Mouse (Mus musculus) bone marrow macrophage, adult 2 months (primary cell): ENCODE results near the gene Src. TPM values are rescaled to one million over a fixed set of nuclear protein-coding genes. Genes with fewer than 3 reads are reported as not detected.

ENCODE experiments used
- H3K27ac ChIP-seq: 2 replicates; pipeline ENCODE4 v1.5.1; 2012; ENCODE audit warnings: low read depth, low read length; ENCODE audit not compliant: insufficient read depth
- H3K4me1 ChIP-seq: 2 replicates; pipeline ENCODE4 v1.6.1; 2012; ENCODE audit warnings: low read length; ENCODE audit not compliant: control insufficient read depth, insufficient read depth
- H3K4me3 ChIP-seq: 2 replicates; pipeline ENCODE4 v1.5.1; 2012; ENCODE audit warnings: mild to moderate bottlenecking, low read length, moderate library complexity; ENCODE audit not compliant: insufficient read depth
- CTCF ChIP-seq: IDR thresholded peaks from 2 replicates; pipeline ENCODE4 v1.5.1; 2012; ENCODE audit warnings: low read depth, mild to moderate bottlenecking, low read length, moderate library complexity
- POLR2A ChIP-seq: IDR thresholded peaks from 2 replicates; pipeline ENCODE4 v1.6.1; 2012; ENCODE audit warnings: mild to moderate bottlenecking, low read depth, low read length, borderline replicate concordance
- polyA plus RNA-seq: library from polyadenylated mRNA; stranded (reverse); fragments of >200 nt; gene quantifications from 2 replicates; pipeline ENCODE4 v1.2.4, GENCODE M21; 2012; ENCODE audit not compliant: missing spikeins, insufficient read depth, insufficient read length

Gene Src
- polyA plus RNA-seq, 1 experiment, result 3.4 TPM

DNA sequence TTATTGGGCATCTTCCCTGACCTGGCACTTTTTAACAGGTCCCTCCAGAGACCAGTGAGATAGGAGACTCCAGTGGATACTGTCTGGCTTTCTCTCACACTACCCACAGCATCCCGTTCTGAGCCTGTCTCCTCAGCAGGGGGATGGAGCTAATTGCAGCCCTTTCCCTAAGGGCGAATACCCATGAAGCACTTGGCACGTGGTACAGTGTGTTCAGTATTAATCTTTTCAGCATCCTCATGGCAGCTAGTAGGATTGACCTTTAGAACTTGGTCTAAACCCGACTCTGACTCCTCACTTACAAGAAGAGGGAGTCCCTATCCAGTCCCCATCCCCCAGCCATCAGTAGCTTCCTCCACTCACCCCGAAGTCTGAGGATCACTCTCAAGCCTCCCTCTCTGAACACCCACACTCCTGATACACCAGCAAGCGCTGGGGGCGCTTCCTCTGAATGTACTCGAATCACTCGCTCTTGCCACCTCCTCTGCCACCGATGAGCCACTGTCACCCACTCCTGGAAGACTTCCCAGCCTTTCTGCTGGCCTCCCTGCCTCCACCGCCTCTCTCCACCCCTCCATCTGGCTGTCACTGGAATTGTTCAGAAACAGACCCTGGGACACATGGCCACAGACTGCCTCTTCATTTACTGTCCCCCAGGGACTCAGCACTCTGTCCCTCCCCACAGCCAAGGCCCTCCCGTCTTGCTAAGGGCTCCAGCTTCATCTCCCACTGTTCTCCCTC is 8.3 kb upstream of the Src start:
- Histone ChIP-seq H3K4me1 (peaks cover 15% of the 10 kb centered on the region), H3K27ac (no peak overlapping the region), H3K4me3 (no peak overlapping the region)
- TF ChIP-seq CTCF, result no peak
- TF ChIP-seq POLR2A, result no peak

DNA sequence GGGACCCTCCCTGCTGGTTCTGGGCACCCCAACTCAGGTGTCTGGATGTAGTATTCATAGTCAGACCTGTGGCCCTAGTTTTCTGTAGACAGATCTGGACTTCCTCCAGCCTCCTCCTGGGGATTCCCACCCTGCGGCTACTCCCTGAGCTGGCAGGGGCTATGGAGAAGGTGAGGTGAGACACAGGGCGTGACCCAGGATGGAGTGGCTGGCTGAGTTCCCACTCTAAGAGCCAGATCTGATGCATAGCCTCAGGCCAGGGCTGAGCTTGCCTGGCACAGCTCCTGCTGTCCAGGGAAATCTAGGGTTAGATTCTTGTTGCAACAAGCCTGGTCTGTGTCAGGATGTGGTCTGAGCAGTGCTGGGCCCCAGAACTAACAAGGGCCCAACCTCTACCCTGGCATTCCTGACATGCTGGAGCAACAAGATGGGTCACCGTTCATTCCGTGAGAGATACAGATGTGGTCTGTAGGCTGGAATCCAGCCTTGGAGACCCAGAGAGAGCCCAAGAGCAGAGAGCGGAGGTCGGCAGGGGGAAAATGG is 7.0 kb upstream of the Src start:
- no peak overlapping the region for H3K27ac ChIP-seq
- H3K4me1 ChIP-seq, result peaks cover 8% of the 10 kb centered on the region; the same call in 1 of the 2 replicates
- no peak for TF ChIP-seq CTCF
- TF ChIP-seq POLR2A, result no peak
- no peak overlapping the region for H3K4me3 ChIP-seq

DNA sequence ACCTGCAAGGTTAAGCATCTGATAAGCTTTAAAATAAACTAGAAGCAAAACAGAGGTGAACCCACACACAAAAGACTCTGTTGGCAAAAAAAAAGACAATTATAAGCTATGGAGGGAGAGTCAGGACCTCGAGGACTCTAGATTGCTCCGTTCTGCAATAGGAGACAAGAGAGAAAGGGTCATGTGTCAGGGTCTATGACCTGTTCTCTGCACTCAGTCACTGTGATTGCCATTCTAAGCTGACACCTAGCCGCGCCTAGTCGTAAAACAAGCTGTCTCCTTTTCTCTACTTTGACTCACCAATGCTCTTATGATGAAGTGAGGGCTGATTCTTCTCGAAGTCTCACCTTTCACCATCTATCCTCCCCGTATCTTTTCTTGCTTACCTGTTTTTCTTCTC is 5.7 kb upstream of the Src start:
- Histone ChIP-seq H3K4me1 (peaks cover 16% of the 10 kb centered on the region), H3K27ac (no peak overlapping the region), H3K4me3 (no peak overlapping the region)
- no peak for TF ChIP-seq CTCF
- no peak for TF ChIP-seq POLR2A

DNA sequence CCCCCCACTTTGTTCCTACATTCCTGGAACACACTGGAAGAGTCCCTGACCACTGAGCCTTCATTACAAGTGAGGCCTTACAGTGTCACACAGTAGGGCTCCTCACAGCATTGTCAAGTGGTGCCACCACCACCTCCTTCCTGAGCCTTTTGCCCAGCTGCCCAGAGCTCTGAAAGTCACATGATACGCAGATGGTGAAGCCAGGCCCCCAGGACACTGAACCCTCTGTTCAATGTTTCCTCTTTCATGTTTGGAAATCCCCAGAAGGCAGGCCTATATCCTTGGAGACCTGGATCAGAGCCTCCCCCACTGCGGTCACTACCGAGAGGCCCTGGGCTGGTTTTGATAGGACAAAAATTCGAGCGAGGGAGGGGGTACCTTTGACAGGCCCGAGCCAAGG is 1.0 kb upstream of the Src start:
- TF ChIP-seq POLR2A (no peak), CTCF (no peak)
- Histone ChIP-seq H3K4me1 (peaks cover 16% of the 10 kb centered on the region), H3K27ac (peak overlapping the region; percentile 7), H3K4me3 (no peak overlapping the region)

DNA sequence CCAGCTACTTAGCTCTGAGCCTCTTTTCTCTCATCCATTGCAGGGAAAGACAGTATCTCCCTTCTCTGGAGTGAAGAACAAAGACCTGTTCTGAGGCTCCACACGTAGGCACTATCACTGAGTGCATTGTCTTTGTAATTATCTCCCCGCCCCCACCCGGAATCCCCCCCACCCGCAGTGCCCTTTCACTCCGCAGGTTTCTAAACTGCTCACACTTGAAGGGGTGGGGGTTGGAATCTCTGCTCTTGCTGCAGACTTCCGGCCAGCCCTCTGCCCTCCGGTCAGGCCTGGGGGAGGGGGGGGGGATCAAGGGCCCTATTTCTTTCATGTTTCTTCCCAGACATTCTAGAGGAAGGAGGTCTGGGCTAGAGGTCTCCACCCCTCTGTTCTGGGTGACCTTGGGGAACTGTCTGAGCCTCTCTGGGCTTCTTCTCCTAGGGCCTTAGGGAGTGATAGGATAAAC is 396 bp downstream of the Src start:
- Histone ChIP-seq H3K4me1 (peaks cover 27% of the 10 kb centered on the region), H3K4me3 (no peak overlapping the region), H3K27ac (no peak overlapping the region)
- TF ChIP-seq POLR2A (no peak), CTCF (no peak)

DNA sequence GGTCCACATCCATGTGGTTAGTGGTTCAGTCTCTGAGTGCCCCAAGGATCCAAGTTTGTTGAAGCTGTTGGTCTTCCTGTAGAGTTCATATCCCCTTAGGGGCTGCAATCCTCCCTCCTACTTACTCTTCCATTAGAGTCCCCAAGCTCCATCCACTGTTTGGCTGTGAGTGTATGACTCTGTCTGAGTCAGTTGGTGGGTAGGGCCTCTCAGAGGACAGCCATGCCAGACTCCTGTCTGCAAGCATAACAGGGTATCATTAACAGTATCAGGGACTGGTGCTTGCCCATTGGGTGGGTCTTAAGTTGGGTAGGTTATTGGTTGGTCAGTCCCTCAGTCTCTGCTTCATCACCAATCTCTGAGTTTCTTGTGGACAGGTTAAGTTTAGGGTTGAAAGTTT is 1.3 kb downstream of the Src start:
- Histone ChIP-seq H3K27ac (no peak overlapping the region), H3K4me3 (no peak overlapping the region), H3K4me1 (peaks cover 27% of the 10 kb centered on the region)
- TF ChIP-seq POLR2A (no peak), CTCF (no peak)

DNA sequence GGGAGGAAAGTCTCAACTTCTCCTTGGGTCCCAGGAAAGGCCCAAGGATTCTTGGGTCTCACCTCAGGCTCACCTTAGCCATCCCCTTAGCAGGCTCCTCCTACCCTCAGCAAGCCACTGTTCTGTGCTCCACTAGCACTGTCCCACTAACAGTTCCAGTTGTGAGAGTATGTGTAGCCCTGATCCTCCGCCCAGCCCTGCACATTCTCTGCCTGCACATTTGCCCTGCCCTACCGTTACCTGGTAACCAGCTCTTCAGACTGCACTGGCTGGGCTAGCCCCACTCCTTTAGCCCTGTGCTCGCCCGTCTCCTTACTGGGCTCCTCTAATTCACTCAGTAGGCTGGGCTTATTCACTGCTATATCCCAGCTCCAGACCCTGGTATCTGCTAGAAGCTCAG is 2.2 kb downstream of the Src start:
- H3K4me3 ChIP-seq, result no peak overlapping the region
- H3K4me1 ChIP-seq, result peaks cover 27% of the 10 kb centered on the region
- H3K27ac ChIP-seq, result no peak overlapping the region
- no peak for TF ChIP-seq CTCF
- TF ChIP-seq POLR2A, result no peak

DNA sequence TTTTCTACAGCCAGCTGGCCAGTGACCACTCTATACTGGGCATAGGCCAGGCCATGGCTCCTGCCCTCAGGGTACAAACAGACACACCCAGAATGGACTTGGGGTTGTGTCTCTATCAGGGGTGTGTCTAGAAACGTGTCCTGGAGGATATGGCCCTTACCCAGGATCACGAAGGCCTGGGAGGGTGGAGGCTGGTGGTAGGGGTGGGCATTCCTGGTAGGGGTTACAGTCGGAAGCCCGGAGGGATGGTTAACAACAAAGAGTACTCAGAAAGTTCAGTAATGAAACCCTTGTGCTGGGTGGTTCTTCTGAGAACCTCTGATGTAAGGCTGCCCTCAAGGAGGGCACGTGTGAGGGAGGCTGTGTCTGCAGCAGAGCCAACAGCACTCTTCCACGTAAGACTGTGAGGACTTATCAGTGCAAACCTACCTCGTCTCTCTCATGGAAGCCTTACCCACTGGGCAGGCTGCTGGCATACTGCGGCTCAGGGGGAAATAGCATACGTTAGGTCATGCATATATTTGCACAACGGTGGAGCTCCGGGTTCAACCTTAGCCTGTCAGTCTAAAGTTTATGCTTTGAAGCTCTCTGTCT is 3.9 kb downstream of the Src start:
- H3K27ac ChIP-seq, result no peak overlapping the region
- no peak overlapping the region for H3K4me3 ChIP-seq
- TF ChIP-seq CTCF, result no peak
- no peak for TF ChIP-seq POLR2A
- H3K4me1 ChIP-seq, result peaks cover 27% of the 10 kb centered on the region

DNA sequence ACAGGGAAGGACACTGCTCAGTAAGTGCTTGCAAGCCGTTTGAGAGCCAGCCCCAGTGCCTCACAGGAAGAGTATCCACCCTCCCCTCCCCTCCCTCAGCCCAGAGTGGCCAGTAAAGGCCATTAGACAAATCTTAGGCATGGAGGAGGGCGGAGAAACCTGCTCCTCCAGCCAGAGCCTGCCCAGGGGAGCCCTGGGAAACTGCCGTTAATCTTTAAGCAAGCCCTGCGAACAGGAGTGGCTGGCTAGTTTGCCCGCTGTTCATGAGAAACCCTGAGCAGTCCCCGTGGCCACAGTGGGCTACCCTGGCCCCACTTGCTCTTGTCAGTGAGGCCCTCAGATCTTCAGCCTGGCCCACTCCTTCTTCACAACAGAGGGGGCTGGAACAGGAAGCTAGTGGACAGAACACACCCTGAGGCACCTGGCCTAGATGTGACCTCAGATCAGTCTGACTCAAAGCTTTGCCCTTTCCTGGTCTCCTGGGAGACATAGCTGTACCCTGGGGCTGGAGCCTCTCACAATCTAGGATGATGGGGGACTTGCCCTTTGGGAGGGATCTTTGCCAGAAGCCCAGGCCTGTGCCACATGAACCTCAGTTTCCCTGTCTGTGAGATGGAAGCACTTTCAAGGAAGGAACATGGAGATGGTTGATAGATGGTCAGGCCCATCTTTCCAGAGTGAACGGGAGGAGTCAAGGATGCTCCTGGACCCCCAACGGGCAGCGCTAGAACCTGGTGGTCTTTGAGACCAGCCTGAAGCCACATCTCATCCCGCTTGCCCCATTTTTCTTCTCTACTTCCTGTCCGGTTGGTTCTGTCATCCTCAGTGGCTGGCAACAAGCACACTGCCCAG is 4.8 kb downstream of the Src start:
- Histone ChIP-seq H3K4me1 (peaks cover 28% of the 10 kb centered on the region), H3K27ac (no peak overlapping the region), H3K4me3 (peak overlapping the region; percentile 60; the same call in 1 of the 2 replicates)
- TF ChIP-seq POLR2A, result no peak
- TF ChIP-seq CTCF, result no peak

DNA sequence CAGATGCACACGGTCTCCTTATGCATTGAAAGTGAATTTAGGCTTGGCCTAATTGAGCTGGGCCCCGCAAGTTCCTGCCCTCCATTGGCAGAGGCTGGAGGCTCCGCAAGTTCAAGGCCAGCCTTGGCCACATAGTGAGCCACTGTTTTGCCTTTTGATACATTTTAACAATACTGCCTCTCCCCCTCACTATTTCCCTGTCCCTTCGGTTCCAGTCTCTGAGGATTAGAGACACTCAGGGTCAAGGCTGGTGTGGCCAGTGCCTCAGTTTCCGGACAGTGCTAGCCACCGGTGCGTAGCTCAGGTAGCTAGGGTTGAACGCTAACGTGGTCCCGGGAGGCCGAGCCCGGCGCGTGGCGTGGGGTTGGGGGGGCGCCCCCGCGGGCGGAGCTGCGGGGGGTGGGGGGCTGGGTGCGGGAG is 5.5 kb downstream of the Src start:
- H3K27ac ChIP-seq, result no peak overlapping the region
- H3K4me1 ChIP-seq, result peaks cover 32% of the 10 kb centered on the region
- peak overlapping the region; percentile 60 for H3K4me3 ChIP-seq
- no peak for TF ChIP-seq CTCF
- no peak for TF ChIP-seq POLR2A
